Mouse (Mus musculus): ENCODE results near the gene Dus1l. TPM values are rescaled to one million over a fixed set of nuclear protein-coding genes. Genes with fewer than 3 reads are reported as not detected.
"Not testable (repeated sequence)": the region's sequence is repeated elsewhere in the genome, so short reads cannot be mapped to it uniquely, and the experiment has no call there.

Gene Dus1l
- polyA plus RNA-seq, 1 experiment from 2014 or later, result 48.6 TPM

- no peak overlapping the region for H3K4me2 ChIP-seq
- H3K4me3 ChIP-seq, result no peak overlapping the region
- 93% methylated on average over 12 of the region's 12 CpGs for WGBS
- no peaks in the 10 kb centered on the region for H3K9me3 ChIP-seq
- no peak overlapping the region for H3K27ac ChIP-seq
- H3K4me1 ChIP-seq (replicated peaks), result no peaks in the 10 kb centered on the region
- H3K9ac ChIP-seq, result no peak overlapping the region
- H3K27me3 ChIP-seq, result no peaks in the 10 kb centered on the region
- no peak for ATAC-seq (ENCODE audit: low FRiP score)
- peaks cover 83% of the 10 kb centered on the region for H3K36me3 ChIP-seq
Measured at GRCm38 (mm10) chr11:120808010-120808409, 11.8 kb upstream of the Dus1l start.

- 89% methylated on average over 7 of the region's 7 CpGs for WGBS
- Histone ChIP-seq H3K9me3 (no peaks in the 10 kb centered on the region), H3K36me3 (peaks cover 60% of the 10 kb centered on the region), H3K27me3 (no peaks in the 10 kb centered on the region), H3K4me1 (replicated peaks) (no peaks in the 10 kb centered on the region), H3K27ac (no peak overlapping the region), H3K9ac (no peak overlapping the region), H3K4me3 (no peak overlapping the region), H3K4me2 (no peak overlapping the region)
- ATAC-seq (ENCODE audit: low FRiP score), result no peak
Measured at GRCm38 (mm10) chr11:120805375-120806298, 9.4 kb upstream of the Dus1l start.

- H3K4me1 ChIP-seq (replicated peaks), result 0 out of 2 replicates have a peak, but pooled peaks cover 5% of the 10 kb centered on the region
- no peaks in the 10 kb centered on the region for H3K9me3 ChIP-seq
- H3K27ac ChIP-seq, result no peak overlapping the region
- no peaks in the 10 kb centered on the region for H3K27me3 ChIP-seq
- no peak for ATAC-seq (ENCODE audit: low FRiP score)
- no peak overlapping the region for H3K4me3 ChIP-seq
- H3K4me2 ChIP-seq, result no peak overlapping the region
- WGBS, result 77% methylated on average over 4 of the region's 4 CpGs
- H3K36me3 ChIP-seq, result peaks cover 51% of the 10 kb centered on the region
- no peak overlapping the region for H3K9ac ChIP-seq
Measured at GRCm38 (mm10) chr11:120804769-120805168, 8.6 kb upstream of the Dus1l start.

GRCm38 (mm10) chr11:120804274-120804673, 8.1 kb upstream of the Dus1l start:
- Histone ChIP-seq H3K27ac (no peak overlapping the region), H3K4me1 (replicated peaks) (0 out of 2 replicates have a peak, but pooled peaks cover 6% of the 10 kb centered on the region), H3K27me3 (no peaks in the 10 kb centered on the region), H3K4me3 (no peak overlapping the region), H3K9me3 (no peaks in the 10 kb centered on the region), H3K4me2 (no peak overlapping the region), H3K9ac (no peak overlapping the region), H3K36me3 (peaks cover 46% of the 10 kb centered on the region)
- no peak for ATAC-seq (ENCODE audit: low FRiP score)
- 80% methylated on average over 7 of the region's 7 CpGs for WGBS

GRCm38 (mm10) chr11:120800061-120800904, 4.1 kb upstream of the Dus1l start:
- Histone ChIP-seq H3K4me2 (no peak overlapping the region), H3K9me3 (no peaks in the 10 kb centered on the region), H3K4me1 (replicated peaks) (peaks cover 15% of the 10 kb centered on the region), H3K9ac (peak overlapping the region; percentile 47; the same call in 1 of the 2 replicates), H3K36me3 (peaks cover 6% of the 10 kb centered on the region), H3K27ac (peak overlapping the region; percentile 44), H3K4me3 (no peak overlapping the region), H3K27me3 (no peaks in the 10 kb centered on the region)
- 12% methylated on average over 10 of the region's 10 CpGs for WGBS
- ATAC-seq (ENCODE audit: low FRiP score), result peak; percentile 57

- H3K4me3 ChIP-seq, result no peak overlapping the region
- H3K9me3 ChIP-seq, result no peaks in the 10 kb centered on the region
- no peak overlapping the region for H3K9ac ChIP-seq
- 79% methylated on average over 6 of the region's 6 CpGs for WGBS
- H3K27me3 ChIP-seq, result no peaks in the 10 kb centered on the region
- ATAC-seq (ENCODE audit: low FRiP score), result no peak
- H3K27ac ChIP-seq, result peak overlapping the region; percentile 44
- no peak overlapping the region for H3K4me2 ChIP-seq
- peaks cover 23% of the 10 kb centered on the region for H3K4me1 ChIP-seq (replicated peaks)
- no peaks in the 10 kb centered on the region for H3K36me3 ChIP-seq
Measured at GRCm38 (mm10) chr11:120799316-120799890, 3.2 kb upstream of the Dus1l start.

- no peak overlapping the region for H3K9ac ChIP-seq
- no peak overlapping the region for H3K4me2 ChIP-seq
- H3K36me3 ChIP-seq, result peaks cover 11% of the 10 kb centered on the region
- no peaks in the 10 kb centered on the region for H3K9me3 ChIP-seq
- 91% methylated on average over 3 of the region's 3 CpGs for WGBS
- H3K4me1 ChIP-seq (replicated peaks), result peaks cover 26% of the 10 kb centered on the region
- no peak overlapping the region for H3K27ac ChIP-seq
- no peak overlapping the region for H3K4me3 ChIP-seq
- H3K27me3 ChIP-seq, result no peaks in the 10 kb centered on the region
- ATAC-seq (ENCODE audit: low FRiP score), result no peak
Measured at GRCm38 (mm10) chr11:120798244-120798643, 2.0 kb upstream of the Dus1l start.

- WGBS, result 29% methylated on average over 8 of the region's 8 CpGs
- no peaks in the 10 kb centered on the region for H3K27me3 ChIP-seq
- peak overlapping the region; percentile 69 for H3K9ac ChIP-seq
- peaks cover 27% of the 10 kb centered on the region for H3K36me3 ChIP-seq
- no peaks in the 10 kb centered on the region for H3K9me3 ChIP-seq
- peak overlapping the region; percentile 90 for H3K27ac ChIP-seq
- ATAC-seq (ENCODE audit: low FRiP score), result no peak; the same call in 1 of the 2 replicates
- peak overlapping the region; percentile 15 for H3K4me3 ChIP-seq
- peak overlapping the region; percentile 99 for H3K4me2 ChIP-seq
- H3K4me1 ChIP-seq (replicated peaks), result peaks cover 26% of the 10 kb centered on the region
Measured at GRCm38 (mm10) chr11:120796614-120796946, 377 bp upstream of the Dus1l start.

- ATAC-seq (ENCODE audit: low FRiP score), result no peak
- 95% methylated on average over 9 of the region's 9 CpGs for WGBS
- Histone ChIP-seq H3K9ac (no peak overlapping the region), H3K4me3 (no peak overlapping the region), H3K27me3 (no peaks in the 10 kb centered on the region), H3K9me3 (no peaks in the 10 kb centered on the region), H3K27ac (no peak overlapping the region), H3K4me1 (replicated peaks) (peaks cover 20% of the 10 kb centered on the region), H3K4me2 (no peak overlapping the region), H3K36me3 (peaks cover 64% of the 10 kb centered on the region)
Measured at GRCm38 (mm10) chr11:120792652-120793051, 3.6 kb downstream of the Dus1l start.

- ATAC-seq (ENCODE audit: low FRiP score), result no peak
- Histone ChIP-seq H3K27ac (no peak overlapping the region), H3K4me1 (replicated peaks) (peaks cover 18% of the 10 kb centered on the region), H3K9me3 (no peaks in the 10 kb centered on the region), H3K9ac (no peak overlapping the region), H3K27me3 (no peaks in the 10 kb centered on the region), H3K36me3 (peaks cover 84% of the 10 kb centered on the region), H3K4me3 (no peak overlapping the region), H3K4me2 (no peak overlapping the region)
- 87% methylated on average over 3 of the region's 3 CpGs for WGBS
Measured at GRCm38 (mm10) chr11:120789810-120790209, 6.4 kb downstream of the Dus1l start.

- no peaks in the 10 kb centered on the region for H3K9me3 ChIP-seq
- no peak overlapping the region for H3K27ac ChIP-seq
- H3K4me2 ChIP-seq, result no peak overlapping the region
- no peaks in the 10 kb centered on the region for H3K27me3 ChIP-seq
- ATAC-seq (ENCODE audit: low FRiP score), result no peak
- H3K36me3 ChIP-seq, result peaks cover 84% of the 10 kb centered on the region
- 92% methylated on average over 4 of the region's 4 CpGs for WGBS
- peaks cover 16% of the 10 kb centered on the region for H3K4me1 ChIP-seq (replicated peaks)
- no peak overlapping the region for H3K9ac ChIP-seq
- no peak overlapping the region for H3K4me3 ChIP-seq
Measured at GRCm38 (mm10) chr11:120789355-120789754, 6.8 kb downstream of the Dus1l start.

- not testable (repeated sequence) for H3K4me2 ChIP-seq; H3K27me3 ChIP-seq; H3K9ac ChIP-seq; ATAC-seq (ENCODE audit: low FRiP score); H3K27ac ChIP-seq; H3K4me3 ChIP-seq; H3K9me3 ChIP-seq
- Histone ChIP-seq H3K36me3 (peaks cover 76% of the 10 kb centered on the region), H3K4me1 (replicated peaks) (peaks cover 17% of the 10 kb centered on the region)
- 92% methylated on average over 9 of the region's 10 CpGs for WGBS
Measured at GRCm38 (mm10) chr11:120788460-120788859, 7.7 kb downstream of the Dus1l start.
